Mouse (Mus musculus): ENCODE measurements at regions not wholly inside any gene's neighbourhood (a gene's known extent, or its start where the extent isn't known, plus 50 kb on each side); places are given as distances from the start of the nearest gene placed in this dataset.
"Not testable (repeated sequence)": the region's sequence is repeated elsewhere in the genome, so short reads cannot be mapped to it uniquely, and the experiment has no call there.

DNA sequence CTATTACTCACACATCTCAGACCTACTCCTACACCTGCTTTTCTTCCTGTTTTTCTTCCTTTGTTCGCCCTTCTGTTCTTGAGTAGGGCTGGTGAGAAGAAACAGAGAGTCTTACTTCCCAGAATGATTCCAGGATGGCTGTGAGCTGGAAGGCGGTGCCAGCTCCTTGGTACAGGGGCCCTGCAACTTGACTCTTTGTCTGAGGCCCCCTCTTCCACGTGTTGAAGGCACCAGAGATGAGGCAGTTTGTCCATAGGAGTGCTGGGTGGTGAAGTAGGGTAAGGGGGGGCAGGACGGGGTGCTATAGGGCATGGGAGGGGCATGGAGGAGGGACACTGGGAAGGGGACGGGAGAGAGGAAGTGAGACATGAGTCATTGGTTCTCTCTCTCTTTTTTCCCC, 60.8 kb downstream of the Dmrta2 start:
- intact Hi-C loops (cut with DNase I; ENCODE audit: low total_unique reads): no loop called here
- DNase-seq: no peak

DNA sequence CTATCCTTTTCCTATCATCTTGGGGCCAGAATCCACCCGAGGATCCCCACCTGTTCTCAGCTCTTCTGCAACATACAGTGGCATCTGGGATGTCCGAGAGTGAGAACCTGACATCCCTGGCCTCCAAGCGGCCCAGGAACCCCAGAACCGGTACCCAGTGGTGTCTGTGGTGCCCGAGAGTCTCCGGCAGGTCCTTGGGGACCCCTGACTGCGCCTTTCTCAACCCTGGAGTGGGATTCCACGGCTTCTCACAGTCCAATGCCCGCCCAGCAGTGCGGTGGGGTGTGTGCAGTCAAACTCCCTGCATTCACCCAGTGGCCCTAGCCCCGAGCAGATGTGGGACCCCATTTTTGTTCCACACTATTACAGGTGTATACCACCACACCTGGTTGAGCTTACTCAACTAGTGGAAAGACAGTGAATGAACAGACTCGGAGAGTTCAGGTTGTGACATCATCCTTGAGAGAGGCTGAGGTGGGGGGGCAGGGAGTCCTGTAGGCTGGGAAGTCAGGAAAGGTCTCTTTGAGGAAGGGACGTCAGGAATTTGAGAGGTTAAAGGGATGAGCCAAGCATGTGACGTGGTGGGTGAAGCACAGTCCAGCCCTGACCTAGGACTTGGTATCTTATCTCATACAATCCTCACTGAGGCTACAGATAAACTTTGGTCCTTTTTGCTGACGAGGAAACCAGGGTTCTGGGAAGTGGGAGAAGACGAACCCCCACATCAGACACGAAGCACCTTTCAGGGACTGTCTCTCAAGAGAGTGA, 67.2 kb downstream of the Dmrta2 start:
- no peak for DNase-seq
- intact Hi-C loops (cut with DNase I; ENCODE audit: low total_unique reads): no loop called here

DNA sequence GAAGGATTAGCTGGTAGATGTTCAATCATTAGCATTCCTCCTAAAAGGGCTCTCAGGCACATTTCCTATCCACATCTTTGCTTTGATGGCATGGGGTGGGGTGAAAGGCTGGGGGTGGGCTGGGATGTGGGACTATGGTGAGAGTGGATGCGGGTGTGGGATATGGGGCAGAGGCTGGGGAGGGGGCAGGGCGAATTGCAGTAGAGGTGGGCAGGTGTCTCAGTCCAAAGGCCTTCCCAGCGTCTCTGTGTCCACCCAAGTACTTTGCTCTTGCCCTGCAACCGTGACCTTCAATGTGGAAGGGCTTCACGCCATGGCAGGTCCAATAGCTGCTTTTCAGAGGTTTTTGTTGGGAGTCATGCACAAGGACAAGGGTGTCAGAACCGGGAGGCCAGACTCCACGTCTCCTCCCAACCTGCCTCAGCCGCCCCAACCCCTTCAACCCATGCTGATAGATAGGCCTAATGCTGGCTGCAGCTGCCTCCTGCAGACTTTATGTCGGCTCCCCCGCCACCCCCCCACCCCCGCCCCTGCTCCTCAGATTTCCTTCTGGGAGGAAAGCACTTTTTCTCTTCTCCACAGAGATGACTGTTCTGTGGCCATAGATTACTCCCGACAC, 67.9 kb downstream of the Dmrta2 start:
- intact Hi-C loops (cut with DNase I; ENCODE audit: low total_unique reads): no loop called here
- no peak for DNase-seq

DNA sequence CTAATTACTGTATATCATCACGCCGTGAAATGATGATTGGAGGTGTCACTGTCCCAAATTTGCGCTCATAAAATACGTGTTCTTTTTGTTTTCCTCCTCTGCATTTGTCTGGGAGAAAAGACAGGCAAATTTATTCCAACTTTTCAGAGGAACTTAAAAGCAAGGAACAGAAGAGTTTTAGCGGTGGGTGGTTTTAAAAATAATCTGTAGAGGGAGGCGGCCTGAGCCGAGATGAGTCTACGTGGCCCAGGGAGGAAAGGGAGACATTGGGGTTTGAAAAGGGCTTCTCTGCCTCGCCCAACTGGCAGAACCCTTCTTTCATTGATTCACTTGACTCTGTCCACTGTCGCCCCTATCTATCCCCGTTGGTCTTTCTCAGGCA, 68.4 kb downstream of the Dmrta2 start:
- DNase-seq: no peak
- intact Hi-C loops (cut with DNase I; ENCODE audit: low total_unique reads): no loop called here

DNA sequence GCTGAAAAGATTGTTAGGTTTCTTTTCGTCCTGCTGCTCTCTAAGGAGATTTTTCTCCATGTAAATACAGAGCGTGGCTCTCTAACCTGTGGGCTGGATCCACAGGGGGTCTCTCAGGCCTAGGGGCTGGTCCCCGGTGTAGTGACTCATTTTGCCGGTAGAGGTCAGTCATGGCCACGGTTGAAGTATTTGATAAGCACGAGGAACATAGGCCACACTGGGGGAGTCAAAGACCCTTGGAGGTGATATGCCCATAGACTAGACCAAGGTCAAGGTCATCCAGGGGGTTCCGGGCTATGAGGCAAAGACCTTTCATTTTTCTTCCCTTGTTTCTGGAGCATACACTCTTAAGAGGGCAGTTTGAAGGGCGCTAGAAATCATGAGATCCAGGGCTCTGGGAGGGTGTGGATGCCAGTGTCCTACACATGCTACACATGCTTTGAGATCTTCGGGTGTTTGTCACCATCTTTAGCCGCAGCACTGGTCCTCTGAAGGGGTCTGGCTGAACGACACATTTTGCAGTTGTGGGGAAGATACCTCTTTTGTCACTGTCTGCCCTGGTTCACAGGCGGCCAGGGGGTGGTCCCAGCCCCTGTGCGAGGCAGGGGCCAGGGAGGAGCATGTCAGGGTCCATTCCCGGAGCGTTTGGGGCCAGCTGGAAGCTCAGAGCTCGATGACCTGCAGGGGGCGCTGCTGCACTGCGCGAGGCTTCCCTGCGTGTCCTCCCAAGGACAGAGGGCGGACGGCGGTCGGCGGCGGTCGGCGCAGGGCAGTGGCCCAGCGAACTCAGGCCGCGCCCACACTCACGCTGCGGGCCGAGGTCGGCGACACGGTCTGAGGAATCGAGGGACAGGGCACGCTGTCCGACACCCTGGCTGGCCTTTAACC, 72.8 kb downstream of the Dmrta2 start:
- intact Hi-C loops (cut with DNase I; ENCODE audit: low total_unique reads): no loop called here
- peak; percentile 84 for DNase-seq

DNA sequence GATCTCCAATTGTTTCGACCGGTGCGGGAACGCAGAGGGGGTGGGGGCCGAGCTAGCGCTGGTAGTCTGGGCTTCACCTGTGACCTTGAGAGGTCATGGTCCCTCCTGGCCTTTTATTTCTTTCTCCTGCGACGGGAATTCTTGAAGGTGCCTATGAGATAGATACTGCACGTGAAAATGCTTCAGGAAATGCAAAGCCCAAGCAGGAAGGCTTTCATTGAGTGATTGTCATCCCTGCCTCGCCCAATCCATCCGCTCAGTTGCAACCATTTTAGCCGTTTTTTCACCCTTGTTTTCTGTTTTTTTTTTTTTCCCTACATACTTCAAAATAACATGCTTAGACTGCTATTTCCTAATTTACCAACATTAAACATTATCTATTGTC, 73.4 kb downstream of the Dmrta2 start:
- intact Hi-C loops (cut with DNase I; ENCODE audit: low total_unique reads): no loop called here
- no peak for DNase-seq

DNA sequence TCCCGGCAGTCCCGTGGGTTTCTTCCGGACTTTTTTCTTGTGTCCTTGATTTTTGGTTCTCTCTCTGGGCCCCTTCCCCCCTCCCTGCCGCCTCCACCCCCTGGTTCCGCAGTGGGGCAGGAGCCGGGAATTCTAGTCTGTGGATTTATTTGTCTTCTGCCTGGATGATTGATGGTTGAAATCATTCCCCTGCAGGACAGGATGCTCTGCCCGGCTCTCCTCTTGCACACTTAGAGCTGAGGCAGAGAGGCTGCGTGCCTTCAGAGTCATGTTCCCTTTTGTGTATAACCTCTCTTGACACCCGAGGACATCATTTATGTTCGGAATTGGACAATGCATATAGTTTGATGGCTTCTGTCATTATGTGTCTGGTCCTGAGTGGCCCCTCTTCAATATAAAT, 74.0 kb downstream of the Dmrta2 start:
- intact Hi-C loops (cut with DNase I; ENCODE audit: low total_unique reads): no loop called here
- DNase-seq: no peak

DNA sequence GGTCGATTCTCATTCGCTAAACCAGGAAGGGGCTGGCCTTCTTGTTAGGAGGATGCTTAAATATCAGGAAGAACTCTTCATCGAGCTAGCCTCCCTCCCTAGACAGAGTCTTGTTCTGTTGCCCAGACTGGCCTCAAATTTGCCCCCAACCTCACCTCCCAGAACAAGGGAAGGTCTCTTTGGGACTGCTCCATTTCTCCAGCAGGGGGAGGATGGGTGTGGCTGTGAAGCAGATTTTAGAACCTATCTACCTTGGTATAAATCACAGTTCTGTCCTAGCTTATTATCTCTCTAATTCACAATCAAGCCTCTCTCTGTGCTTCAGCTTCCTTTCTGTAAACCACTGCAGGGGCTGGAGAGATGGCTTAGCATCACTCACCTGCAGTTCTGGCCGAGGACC, 75.1 kb downstream of the Dmrta2 start:
- DNase-seq: no peak

DNA sequence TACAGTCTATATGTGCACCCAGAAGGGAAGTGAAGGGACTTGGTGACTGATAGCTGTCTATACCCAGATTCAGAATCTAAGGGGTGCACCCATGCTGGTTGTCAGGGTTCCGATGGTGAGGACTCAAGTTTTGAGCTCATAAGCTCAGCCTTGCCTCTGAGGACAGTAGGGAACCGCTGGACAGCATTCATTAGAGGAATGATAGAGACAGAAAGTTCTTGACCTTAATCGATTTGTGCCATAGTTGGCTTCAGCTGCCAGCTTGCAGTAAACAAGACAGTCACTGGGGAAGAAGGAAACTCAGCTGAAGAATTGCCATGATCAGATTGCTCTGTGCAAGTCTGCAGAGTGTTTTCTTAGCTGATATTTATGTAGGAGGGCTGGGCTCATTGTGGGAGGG, 96.0 kb downstream of the Dmrta2 start:
- intact Hi-C loops (cut with DNase I; ENCODE audit: low total_unique reads): no loop called here
- DNase-seq: no peak

More for the DNA sequence above, 75.1 kb downstream of the Dmrta2 start:
- intact Hi-C loops (cut with DNase I; ENCODE audit: low total_unique reads): no loop called here

DNA sequence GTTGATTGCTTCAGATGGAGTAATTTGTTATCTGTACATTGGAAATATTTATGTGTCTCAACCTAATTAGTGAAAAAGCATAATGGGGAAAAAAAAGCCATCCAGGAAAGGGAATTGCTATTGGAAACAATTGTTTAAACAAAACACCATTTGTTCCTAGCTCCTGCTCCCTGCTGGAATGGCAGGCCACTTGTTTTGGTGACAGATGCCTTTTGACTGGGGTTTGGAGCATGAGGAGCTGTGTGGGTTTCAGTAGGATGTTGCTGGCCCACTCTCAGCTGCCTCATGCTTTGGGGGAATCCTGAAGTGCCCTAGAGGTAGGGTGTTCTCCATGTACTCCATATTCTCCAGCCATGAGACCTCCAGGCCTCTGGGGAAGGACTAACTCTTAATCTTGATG, 105.5 kb downstream of the Dmrta2 start:
- intact Hi-C loops (cut with DNase I; ENCODE audit: low total_unique reads): no loop called here
- no peak for DNase-seq

DNA sequence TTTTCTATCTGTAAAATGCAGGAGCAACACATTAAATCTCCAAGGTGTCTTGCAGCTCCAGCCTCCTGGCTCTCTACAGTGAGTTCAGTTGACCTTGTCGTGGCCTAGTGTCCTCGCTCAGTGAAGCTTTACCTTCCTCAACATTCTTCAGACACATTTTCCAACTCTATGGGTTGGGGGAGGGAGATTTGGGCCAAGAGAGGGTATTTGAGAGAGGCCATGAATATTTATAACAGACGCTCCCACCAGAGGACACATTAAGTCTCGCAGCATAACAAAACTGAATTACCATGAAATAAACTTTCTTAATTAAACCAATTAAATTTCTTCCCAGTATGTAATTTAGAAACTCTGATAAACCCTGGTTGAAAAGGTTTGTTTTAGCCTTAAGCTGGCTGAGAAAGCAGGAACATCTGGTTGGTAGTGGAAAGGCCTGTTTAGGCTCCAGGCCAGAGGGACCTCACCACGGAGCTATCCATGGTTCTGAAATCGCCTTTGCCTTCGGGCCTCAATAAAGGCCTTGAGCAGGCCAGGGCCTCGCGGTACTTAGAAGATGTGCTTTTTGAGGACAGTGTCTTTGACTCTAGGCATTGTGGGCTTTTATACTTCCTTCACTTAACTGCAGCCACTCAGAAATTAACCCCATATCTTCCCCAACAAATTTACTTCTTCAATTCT, 109.9 kb downstream of the Dmrta2 start:
- peak; percentile 50 for DNase-seq

DNA sequence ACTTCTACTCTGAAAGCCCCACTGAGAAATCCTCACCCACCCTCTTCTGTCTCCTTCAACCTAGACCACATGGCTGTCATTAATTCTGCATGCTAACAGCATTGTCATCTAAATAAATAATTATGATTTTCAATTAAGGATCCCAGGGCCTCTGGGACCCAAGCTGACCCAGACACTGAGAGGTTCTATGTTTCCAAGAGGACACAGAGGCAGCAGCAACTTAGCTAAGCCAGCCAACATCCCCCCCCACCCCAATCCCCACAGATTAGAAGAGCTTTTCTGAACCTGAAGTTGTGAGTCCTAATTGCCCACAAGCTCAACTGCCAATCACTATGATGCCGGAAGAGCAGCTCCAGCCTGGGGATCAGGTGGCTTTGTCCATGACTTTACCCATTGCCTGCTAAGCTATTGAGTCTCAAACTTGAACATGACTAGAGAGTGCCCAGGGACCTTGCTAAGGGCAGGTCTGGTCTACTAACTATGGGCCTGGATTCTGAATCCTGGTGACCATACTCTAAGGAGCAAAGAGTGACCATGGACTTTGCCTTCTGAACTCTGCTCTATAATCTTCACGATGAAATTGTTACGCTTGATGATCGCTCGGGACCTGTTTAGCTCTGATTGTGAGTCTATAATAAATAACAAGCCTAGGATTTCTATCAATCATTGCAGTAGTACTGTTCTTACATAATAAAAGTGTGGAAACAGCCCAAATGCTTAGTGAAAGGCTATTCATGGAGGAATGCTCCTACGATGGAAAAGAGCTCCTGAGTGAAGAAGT, 115.4 kb downstream of the Dmrta2 start:
- intact Hi-C loops (cut with DNase I; ENCODE audit: low total_unique reads): no loop called here
- no peak for DNase-seq

More for the DNA sequence above, 109.9 kb downstream of the Dmrta2 start:
- intact Hi-C loops (cut with DNase I; ENCODE audit: low total_unique reads): no loop called here

DNA sequence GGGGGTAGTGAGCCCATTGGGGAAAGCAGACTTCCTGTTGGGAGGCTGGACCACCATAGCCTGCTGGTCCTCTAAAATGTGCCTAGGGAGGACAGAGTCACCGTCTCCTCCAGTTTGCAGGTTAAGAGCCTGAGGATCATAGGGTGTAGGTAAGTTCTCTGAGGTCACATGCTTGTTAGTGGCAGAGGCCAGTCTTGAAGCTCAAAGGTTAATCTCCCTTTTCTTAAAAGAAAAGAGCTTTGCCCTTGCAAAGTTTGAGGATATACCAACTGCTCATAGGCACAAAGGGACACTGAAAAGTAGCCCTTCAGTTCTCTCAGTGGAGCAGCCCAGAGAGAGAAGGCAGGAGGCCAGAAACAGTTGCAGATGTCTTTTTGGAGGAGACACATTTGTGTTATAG, 116.7 kb downstream of the Dmrta2 start:
- DNase-seq: no peak
- intact Hi-C loops (cut with DNase I; ENCODE audit: low total_unique reads): no loop called here

DNA sequence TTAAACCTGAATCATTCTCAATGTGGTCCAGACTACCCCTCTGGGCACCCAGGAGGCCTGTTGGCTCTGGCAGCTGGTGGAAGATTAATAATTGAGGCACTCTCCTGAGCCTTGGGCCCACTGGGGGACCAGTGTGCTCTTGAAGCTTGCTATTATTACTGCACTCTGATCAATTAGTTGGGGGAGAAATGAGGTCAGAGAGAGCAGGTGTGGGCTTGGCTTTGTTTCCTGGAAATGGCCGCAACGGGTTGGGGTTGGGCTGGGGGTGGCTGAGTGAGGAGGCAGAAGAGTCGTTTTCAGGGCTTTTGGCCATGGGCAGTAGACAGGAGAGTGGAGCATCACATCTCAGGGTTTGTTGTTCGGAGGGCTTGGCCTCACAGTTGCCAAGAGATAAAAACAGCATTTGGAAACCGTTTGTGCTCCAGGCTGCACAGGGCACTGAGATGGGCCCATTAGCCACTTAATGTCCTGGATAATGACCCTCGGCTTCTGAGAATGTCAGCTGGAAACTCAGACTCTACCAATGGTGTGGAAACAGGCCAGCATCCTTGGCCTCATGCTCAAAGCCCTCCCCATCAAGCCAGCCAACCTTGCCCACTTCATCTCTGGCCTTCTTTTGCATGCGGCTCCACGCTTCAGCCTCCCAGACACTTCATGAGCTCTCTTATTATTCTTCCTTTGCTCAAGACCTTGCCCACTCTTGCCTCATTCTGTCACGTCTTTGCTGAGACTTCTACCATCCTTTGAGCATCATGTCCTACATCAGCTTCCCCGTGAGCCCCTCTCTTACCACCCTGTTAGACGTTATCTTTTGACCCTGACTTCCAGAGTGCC, 118.1 kb downstream of the Dmrta2 start:
- no peak for DNase-seq
- intact Hi-C loops (cut with DNase I; ENCODE audit: low total_unique reads): no loop called here

DNA sequence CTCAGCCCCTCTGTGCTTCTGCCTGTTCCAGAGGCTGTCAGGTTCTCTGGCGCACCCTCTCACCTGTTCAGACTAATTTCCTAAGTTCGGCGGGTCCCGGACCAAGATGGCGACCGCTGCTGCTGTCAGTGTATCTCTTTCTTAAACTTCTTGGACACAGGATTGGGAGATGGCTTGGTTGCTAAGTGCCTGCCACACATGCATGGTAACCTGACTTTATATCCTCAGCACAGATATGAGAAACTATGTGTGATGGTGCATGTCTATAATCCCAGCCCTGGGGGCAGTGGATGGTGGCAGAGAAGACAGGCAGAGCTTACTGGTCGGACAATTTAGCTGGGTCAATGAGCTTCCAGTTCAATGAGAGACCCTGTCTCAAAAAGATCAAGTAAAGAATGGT, 126.3 kb downstream of the Dmrta2 start:
- DNase-seq; intact Hi-C loops (cut with DNase I; ENCODE audit: low total_unique reads): not testable (repeated sequence)

DNA sequence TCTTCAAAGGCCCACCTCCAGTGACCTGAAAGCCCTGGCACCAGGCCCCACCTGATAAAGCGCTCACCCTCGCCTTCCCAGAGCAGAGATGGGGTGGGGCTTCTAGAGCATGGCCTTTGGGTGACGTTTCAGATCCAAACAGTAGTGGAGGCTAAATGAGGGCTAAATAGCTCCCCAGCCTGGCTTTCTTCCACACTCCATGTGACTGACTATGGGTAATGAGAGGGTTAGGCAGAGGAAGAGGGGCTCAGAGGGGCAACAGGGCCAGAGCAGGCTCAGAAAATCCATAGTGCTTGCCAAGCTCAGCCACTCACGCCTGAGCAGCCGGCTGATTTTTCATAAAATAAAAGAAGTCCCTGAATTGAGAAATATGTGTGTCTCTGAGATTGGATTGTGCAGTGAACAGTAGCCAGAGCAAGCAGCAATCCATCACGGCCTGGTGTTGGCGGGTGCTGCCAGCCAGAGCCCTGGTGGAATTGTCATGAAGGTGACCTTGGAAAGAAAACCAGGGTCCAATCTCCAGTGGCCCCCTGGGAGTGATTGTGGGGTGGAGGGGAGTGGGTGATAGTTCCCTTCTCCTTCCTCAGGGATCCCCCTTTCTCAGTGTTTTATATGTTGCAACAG, 128.9 kb downstream of the Dmrta2 start:
- DNase-seq: no peak
- intact Hi-C loops (cut with DNase I; ENCODE audit: low total_unique reads): no loop called here

DNA sequence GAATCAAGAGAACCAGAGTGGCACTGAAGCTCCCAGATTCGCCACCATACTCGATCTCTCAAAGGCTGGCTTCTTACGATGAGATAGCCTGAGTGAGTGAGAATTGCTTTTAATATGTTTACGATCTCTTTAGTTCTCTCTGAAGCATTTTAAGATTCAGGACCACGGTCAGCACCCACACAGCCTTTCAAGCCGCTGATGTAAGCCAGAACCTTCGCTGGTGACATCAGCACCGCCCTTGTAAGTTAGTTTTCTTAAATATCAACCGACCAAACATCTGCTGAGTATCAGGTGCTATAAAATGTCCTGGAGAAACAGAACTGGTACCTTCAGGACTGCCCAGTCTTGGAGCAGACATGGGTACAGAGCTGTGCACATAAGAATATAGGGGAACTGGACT, 141.6 kb downstream of the Dmrta2 start:
- no peak for DNase-seq
- intact Hi-C loops (cut with DNase I; ENCODE audit: low total_unique reads): no loop called here

DNA sequence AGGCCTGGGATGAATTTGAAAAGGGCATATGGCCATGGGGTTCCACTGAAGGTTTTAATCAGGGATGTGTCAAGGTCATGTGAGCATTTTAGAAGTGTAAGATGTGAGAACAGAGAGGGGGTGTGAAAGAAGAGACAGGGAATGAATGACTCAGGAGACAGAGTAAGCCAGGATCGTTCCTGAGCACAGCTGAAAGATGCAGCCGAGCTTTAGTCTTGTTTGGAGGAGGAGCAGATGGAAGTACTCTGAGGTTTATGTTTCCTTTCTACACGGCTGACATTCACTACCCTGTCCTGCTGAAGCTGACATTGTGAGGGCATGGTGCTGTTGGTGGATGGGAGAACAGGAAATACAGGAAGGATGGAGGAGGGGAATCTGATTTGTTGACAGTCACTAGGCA, 142.0 kb downstream of the Dmrta2 start:
- no peak for DNase-seq
- intact Hi-C loops (cut with DNase I; ENCODE audit: low total_unique reads): no loop called here
